In the genomic region with DNA sequence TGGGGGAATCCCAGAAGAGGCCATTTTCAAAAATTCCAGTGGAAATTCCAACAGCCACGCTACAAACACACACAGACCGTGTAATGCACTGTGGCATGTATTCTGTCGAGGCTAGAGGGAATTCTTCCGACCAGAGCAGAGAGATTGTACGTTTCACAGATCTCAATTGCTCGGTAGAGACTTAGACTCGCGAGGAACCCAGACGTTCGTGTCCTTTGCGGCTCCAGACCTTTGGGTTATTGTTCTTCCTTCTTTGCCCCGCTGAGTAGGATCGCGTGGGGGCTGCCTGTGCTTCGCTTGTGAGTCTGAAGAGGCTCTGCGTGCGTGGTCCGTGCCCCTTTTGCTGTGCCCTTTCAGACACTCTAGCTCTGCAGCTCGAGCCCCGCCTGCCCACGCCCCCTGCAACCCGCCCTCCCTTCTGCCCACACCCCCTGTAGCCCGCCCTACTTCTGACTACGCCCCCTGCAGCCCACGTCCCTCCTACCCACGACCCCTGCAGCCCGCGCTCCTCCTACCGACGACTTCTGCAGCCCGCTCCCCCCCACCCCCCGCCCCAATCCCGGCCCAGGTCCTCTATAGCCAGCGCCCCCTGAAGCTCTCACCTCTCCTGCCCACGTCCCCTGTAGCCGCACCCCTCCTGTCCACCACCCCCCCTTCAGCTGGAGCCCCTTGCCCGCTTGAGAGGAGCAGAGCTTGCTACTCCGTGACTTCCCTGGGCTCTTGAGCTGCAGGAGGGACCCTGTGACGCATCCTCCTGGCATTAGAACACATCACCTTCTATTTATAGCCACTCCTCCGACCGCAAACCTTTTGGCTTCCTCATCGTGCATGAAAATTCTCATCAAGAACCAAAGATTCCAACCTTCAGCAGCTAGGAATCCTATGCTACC, we compare ENCODE assay signal across 8 mouse cellular contexts. TPM values are rescaled to one million over a fixed set of nuclear protein-coding genes. Genes with fewer than 3 reads are reported as not detected.
DNase-seq lines count a peak whose midpoint lies in the region; ATAC-seq and TF ChIP-seq lines count a peak whose summit lies in the region.

No protein-coding gene starts in this region.

- WGBS in heart, embryonic 15.5 days, result under 1% methylated on average over 39 of the region's 42 CpGs
- WGBS in neural tube, embryonic 12.5 days, result under 1% methylated on average over 42 of the region's 42 CpGs

- no peak for TF ChIP-seq RAD21 in CH12.LX (IDR thresholded peaks at IDR 0.05; ENCODE audit: low read depth, low read length)

- no peak for TF ChIP-seq POLR2A in CH12.LX (IDR thresholded peaks at IDR 0.05; ENCODE audit: low read depth, low read length)
- peak; percentile 97 for TF ChIP-seq POLR2A in embryonic fibroblast, embryonic 13.5 days (IDR thresholded peaks at IDR 0.05; ENCODE audit: low read depth, low read length)

- DNase-seq in CH12.LX (ENCODE audit: extremely low read depth), result no peak
- peak; percentile 8 to 14 for DNase-seq in adrenal gland, postnatal 4 days (ENCODE audit: low spot score in 2 of 2)
- peak; percentile 79 for DNase-seq in kidney, postnatal 10 days
- DNase-seq in lung, adult 18-20 months, result peak; percentile 72 to 81
- DNase-seq in thymus, postnatal 10 days (ENCODE audit: low spot score in 2 of 2), result peak; percentile 53 to 65

- no peaks in the 10 kb centered on the region for H3K27me3 ChIP-seq in CH12.LX (replicated peaks)
- no peaks in the 10 kb centered on the region for H3K27me3 ChIP-seq in heart, embryonic 15.5 days
- no peaks in the 10 kb centered on the region for H3K27me3 ChIP-seq in neural tube, embryonic 12.5 days (replicated peaks)

- H3K4me2 ChIP-seq in CH12.LX (ENCODE audit: insufficient read depth, low read depth, poor library complexity, severe bottlenecking), result peak overlapping the region; percentile 97
- H3K4me2 ChIP-seq in heart, embryonic 15.5 days, result peak overlapping the region; percentile 91
- H3K4me2 ChIP-seq in neural tube, embryonic 12.5 days (replicated peaks), result peak overlapping the region; percentile 90

- TF ChIP-seq CTCF in CH12.LX (conservative IDR thresholded peaks at IDR 0.05 in 1 of 2, IDR thresholded peaks at IDR 0.05 in 1 of 2; ENCODE audit: low read depth in 2 of 2, low read length in 2 of 2), result no peak
- TF ChIP-seq CTCF in embryonic fibroblast, embryonic 13.5 days (IDR thresholded peaks at IDR 0.05; ENCODE audit: borderline replicate concordance, insufficient read depth, low read length), result no peak

- no peaks in the 10 kb centered on the region for H3K9me3 ChIP-seq in CH12.LX (replicated peaks; ENCODE audit: low read length)
- H3K9me3 ChIP-seq in heart, embryonic 15.5 days (replicated peaks), result no peaks in the 10 kb centered on the region
- H3K9me3 ChIP-seq in neural tube, embryonic 12.5 days, result no peaks in the 10 kb centered on the region

- no peak overlapping the region for H3K27ac ChIP-seq in CH12.LX (ENCODE audit: insufficient read depth, low read depth)
- peak overlapping the region; percentile 98 for H3K27ac ChIP-seq in embryonic fibroblast, embryonic 13.5 days (ENCODE audit: insufficient read depth, low read length)
- peak overlapping the region; percentile 93 for H3K27ac ChIP-seq in heart, embryonic 15.5 days
- no peak overlapping the region for H3K27ac ChIP-seq in neural tube, embryonic 12.5 days

- peak overlapping the region; percentile 71 for H3K9ac ChIP-seq in CH12.LX (ENCODE audit: insufficient read depth, low read depth)
- H3K9ac ChIP-seq in heart, embryonic 15.5 days, result peak overlapping the region; percentile 73
- peak overlapping the region; percentile 65 for H3K9ac ChIP-seq in neural tube, embryonic 12.5 days

- H3K79me2 ChIP-seq in CH12.LX (replicated peaks; ENCODE audit: control insufficient read depth, extremely low read depth, insufficient read depth, poor library complexity, severe bottlenecking), result no peaks in the 10 kb centered on the region

- no peak for TF ChIP-seq EP300 in CH12.LX (IDR thresholded peaks at IDR 0.05; ENCODE audit: low read length)

- in situ Hi-C loops in CH12.LX (cut with MboI; ENCODE audit: low pct_ligation_motif_present, low pct_unique_long_range_greater_than_20kb, low sequenced_read_pairs), result no loop called here

- dilution Hi-C loops in CH12.LX (cut with MboI; ENCODE audit: extremely low pct_ligation_motif_present, extremely low pct_unique_long_range_greater_than_20kb, low sequenced_read_pairs), result no loop called here

- H3K36me3 ChIP-seq in CH12.LX (replicated peaks in 1 of 2; ENCODE audit: control insufficient read depth in 1 of 2, insufficient read depth in 1 of 2, low read length in 1 of 2), result no peaks in the 10 kb centered on the region
- H3K36me3 ChIP-seq in heart, embryonic 15.5 days, result no peaks in the 10 kb centered on the region
- H3K36me3 ChIP-seq in neural tube, embryonic 12.5 days, result no peaks in the 10 kb centered on the region

- ATAC-seq in heart, embryonic 15.5 days (replicated peaks; ENCODE audit: insufficient number of reproducible peaks, insufficient read depth, low FRiP score, low read depth), result peak; percentile 90
- ATAC-seq in neural tube, embryonic 12.5 days (ENCODE audit: low FRiP score, low read depth), result peak; percentile 89

- peaks cover 0 to 17% of the 10 kb centered on the region in 2 experiments; a peak in 2 of 4 replicates for H3K4me1 ChIP-seq in CH12.LX (ENCODE audit: control insufficient read depth in 1 of 2, insufficient read depth in 2 of 2)
- peaks cover 3% of the 10 kb centered on the region for H3K4me1 ChIP-seq in embryonic fibroblast, embryonic 13.5 days (ENCODE audit: control insufficient read depth, insufficient read depth, low read length)
- H3K4me1 ChIP-seq in heart, embryonic 15.5 days (replicated peaks), result peaks cover 12% of the 10 kb centered on the region
- peaks cover 4% of the 10 kb centered on the region; the same call in 1 of the 2 replicates for H3K4me1 ChIP-seq in neural tube, embryonic 12.5 days

- peak overlapping the region; percentile 33 to 57 (median 53) for H3K4me3 ChIP-seq in CH12.LX (replicated peaks in 1 of 3; ENCODE audit: low read depth in 2 of 3, low read length in 2 of 3, poor library complexity in 1 of 3)
- H3K4me3 ChIP-seq in embryonic fibroblast, embryonic 13.5 days (ENCODE audit: insufficient read depth, low read length), result peak overlapping the region; percentile 72
- peak overlapping the region; percentile 69 for H3K4me3 ChIP-seq in heart, embryonic 15.5 days
- peak overlapping the region; percentile 45 for H3K4me3 ChIP-seq in neural tube, embryonic 12.5 days

TF ChIP-seq in CH12.LX, 34 proteins besides CTCF, POLR2A, EP300 and RAD21:
- TF ChIP-seq MEF2A (IDR thresholded peaks at IDR 0.05; ENCODE audit: borderline replicate concordance, low read depth, low read length) (peak; percentile 82), NELFE (IDR thresholded peaks at IDR 0.05; ENCODE audit: low read depth, low read length) (0 out of 2 replicates have a peak, but pooled peaks have one; percentile 15), RCOR1 (conservative IDR thresholded peaks at IDR 0.05; ENCODE audit: low read depth, low read length) (no peak)

RNA-seq across cellular contexts. Expression of gene Sertad2, which starts 10.8 kb away (rescaled TPM):
- total RNA-seq in CH12.LX (2012; rRNA removed) (5.2 and 6.0 TPM in 2 replicates), CH12.LX (2014; rRNA removed) (5.9 TPM in 2 replicates)
- polyA plus RNA-seq in CH12.LX (2012; ENCODE audit: insufficient read length, low read depth), result 10.3 and 13.1 TPM in 2 replicates
- total RNA-seq in adrenal gland, postnatal 4 days (2021), result 10 to 100 TPM; 18.3 to 22.0 TPM
- 36.4 and 40.5 TPM in 2 replicates for polyA plus RNA-seq in embryonic fibroblast, embryonic 13.5 days (2011; ENCODE audit: insufficient read length, low read depth, missing spikeins)
- 32.0 and 33.7 TPM in 2 replicates for polyA plus RNA-seq in heart, embryonic 15.5 days (2015; fragmentation: Nextera tagmentation; extraction: Ambion mirVana)
- polyA plus RNA-seq in neural tube, embryonic 12.5 days (2016; fragmentation: Nextera tagmentation; extraction: Ambion mirVana), result 35.4 and 35.7 TPM in 2 replicates

Comparison
In these comparisons a context has a peak if more than half of its experiments do, and no peak if none do; other contexts are left out.
1. H3K27ac ChIP-seq: peak in embryonic fibroblast, embryonic 13.5 days (single experiment) and heart, embryonic 15.5 days (single experiment); none in CH12.LX (single experiment) and neural tube, embryonic 12.5 days (single experiment).
2. Peak in every context shown above with its lines, with median percentiles within 50 percentile points of each other: H3K4me2 ChIP-seq, H3K4me3 ChIP-seq and H3K9ac ChIP-seq.